Mouse (Mus musculus) midbrain, embryonic 16.5 days (tissue): ENCODE data around the gene Dcaf4. TPM values are rescaled to one million over a fixed set of nuclear protein-coding genes. Genes with fewer than 3 reads are reported as not detected.

Experiments
- ATAC-seq: fragments of 200-750 bp; cut with Nextera tagmentation; 2 replicates; pipeline ENCODE4 v1.8.0; 2017; ENCODE audit warnings: moderate TSS enrichment
- H3K27ac ChIP-seq: fragments of 300-500 bp; sonication (generic); 2 replicates; pipeline ENCODE4 v1.5.1; 2014; ENCODE audit warnings: mild to moderate bottlenecking, low read length, mixed read lengths
- H3K27me3 ChIP-seq: fragments of 300-500 bp; sonication (generic); 2 replicates; pipeline ENCODE4 v1.6.1; 2014; ENCODE audit warnings: low read depth, low read length, mixed read lengths; ENCODE audit not compliant: control insufficient read depth, insufficient read depth
- H3K36me3 ChIP-seq: fragments of 300-500 bp; sonication (generic); 2 replicates; pipeline ENCODE4 v1.6.1; 2014; ENCODE audit warnings: mild to moderate bottlenecking, low read length, moderate library complexity, mixed read lengths; ENCODE audit not compliant: control insufficient read depth, insufficient read depth
- H3K4me1 ChIP-seq: fragments of 300-500 bp; sonication (generic); 2 replicates; pipeline ENCODE4 v1.6.1; 2014; ENCODE audit warnings: mild to moderate bottlenecking, low read length, mixed read lengths; ENCODE audit not compliant: control insufficient read depth, insufficient read depth
- H3K4me2 ChIP-seq: fragments of 300-500 bp; sonication (generic); 2 replicates; pipeline ENCODE4 v1.6.1; 2014; ENCODE audit warnings: mild to moderate bottlenecking, low read length, mixed read lengths
- H3K4me3 ChIP-seq: fragments of 300-500 bp; sonication (generic); 2 replicates; pipeline ENCODE4 v1.5.1; 2014; ENCODE audit warnings: low read depth, mild to moderate bottlenecking, low read length, moderate library complexity, mixed read lengths
- H3K9ac ChIP-seq: fragments of 300-500 bp; sonication (generic); 2 replicates; pipeline ENCODE4 v1.6.1; 2014; ENCODE audit warnings: low read depth, low read length, mixed read lengths
- H3K9me3 ChIP-seq: fragments of 300-500 bp; sonication (generic); replicated peaks from 2 replicates; pipeline ENCODE4 v1.6.1; 2014; ENCODE audit warnings: mild to moderate bottlenecking, low read length, mixed read lengths; ENCODE audit not compliant: control insufficient read depth, poor library complexity, severe bottlenecking
- WGBS: fragments of 180-500 bp; shearing (Covaris S2); extraction: QIAGEN DNeasy Blood & Tissue Kit; methylation state at CpG from one replicate; pipeline ENCODE4 v1.1.7; 2014; 5-methylcytosine and 5-hydroxymethylcytosine counted together
- polyA plus RNA-seq: library from polyadenylated mRNA; unstranded; fragments of >200 nt; fragmentation: Nextera tagmentation; extraction: Ambion mirVana; gene quantifications from 2 replicates; pipeline ENCODE4 v1.2.1, GENCODE M21; 2015

Gene Dcaf4
- polyA plus RNA-seq, 1 experiment from 2014 or later = 50.3 TPM

GRCm38 (mm10) chr12:83484855-83485745 lies 35.2 kb upstream of the Dcaf4 start:
- Histone ChIP-seq H3K4me2 (peak overlapping the region; percentile 81), H3K36me3 (no peaks in the 10 kb centered on the region), H3K9me3 (no peaks in the 10 kb centered on the region; the same call in 1 of the 2 replicates), H3K4me3 (peak overlapping the region; percentile 77), H3K4me1 (peaks cover 23% of the 10 kb centered on the region), H3K27me3 (no peaks in the 10 kb centered on the region), H3K9ac (peak overlapping the region; percentile 82), H3K27ac (peak overlapping the region; percentile 69; the same call in 1 of the 2 replicates)
- WGBS = under 1% methylated on average over 24 of the region's 24 CpGs
- ATAC-seq = no peak

GRCm38 (mm10) chr12:83485911-83486670 lies 34.2 kb upstream of the Dcaf4 start:
- peak overlapping the region; percentile 82 for H3K9ac ChIP-seq
- no peaks in the 10 kb centered on the region for H3K27me3 ChIP-seq
- no peaks in the 10 kb centered on the region for H3K9me3 ChIP-seq
- peaks cover 23% of the 10 kb centered on the region for H3K4me1 ChIP-seq
- ATAC-seq = 0 out of 2 replicates have a peak, but pooled peaks have one; percentile 4
- H3K27ac ChIP-seq = peak overlapping the region; percentile 69
- WGBS = under 1% methylated on average over 53 of the region's 53 CpGs
- H3K4me3 ChIP-seq = peak overlapping the region; percentile 77
- peak overlapping the region; percentile 81 for H3K4me2 ChIP-seq
- H3K36me3 ChIP-seq = no peaks in the 10 kb centered on the region

- H3K4me1 ChIP-seq = peaks cover 23% of the 10 kb centered on the region
- WGBS = under 1% methylated on average over 72 of the region's 73 CpGs
- ATAC-seq = peak; percentile 74
These were observed 33.4 kb upstream of the Dcaf4 start for GRCm38 (mm10) chr12:83486671-83487461.

GRCm38 (mm10) chr12:83487476-83487991 lies 32.7 kb upstream of the Dcaf4 start, which contains the start of gene Dpf3:
Gene Dpf3, minus strand, starts transcription at chr12:83487716.
- Histone ChIP-seq H3K27ac (peak within 1 kb of the TSS; percentile 69), H3K4me1 (peaks cover 23% of the 10 kb centered on the region), H3K9ac (peak within 1 kb of the TSS; percentile 82), H3K27me3 (no peaks in the 10 kb centered on the region), H3K9me3 (0 out of 2 replicates have a peak, but pooled peaks cover 4% of the 10 kb centered on the region), H3K4me3 (peak within 1 kb of the TSS; percentile 77), H3K36me3 (no peaks in the 10 kb centered on the region), H3K4me2 (peak within 1 kb of the TSS; percentile 81)
- peak; percentile 94 for ATAC-seq
- under 1% methylated on average over 31 of the region's 31 CpGs for WGBS

More at GRCm38 (mm10) chr12:83486671-83487461, 33.4 kb upstream of the Dcaf4 start:
- no peaks in the 10 kb centered on the region for H3K36me3 ChIP-seq
- peak overlapping the region; percentile 82 for H3K9ac ChIP-seq
- H3K4me3 ChIP-seq = peak overlapping the region; percentile 77
- 0 out of 2 replicates have a peak, but pooled peaks cover 4% of the 10 kb centered on the region for H3K9me3 ChIP-seq
- peak overlapping the region; percentile 81 for H3K4me2 ChIP-seq
- H3K27ac ChIP-seq = peak overlapping the region; percentile 69
- no peaks in the 10 kb centered on the region for H3K27me3 ChIP-seq

GRCm38 (mm10) chr12:83488211-83488941 lies 31.9 kb upstream of the Dcaf4 start:
- no peak overlapping the region for H3K27ac ChIP-seq
- peak overlapping the region; percentile 77 for H3K4me3 ChIP-seq
- H3K9ac ChIP-seq = peak overlapping the region; percentile 44
- no peak for ATAC-seq
- no peaks in the 10 kb centered on the region for H3K36me3 ChIP-seq
- H3K4me1 ChIP-seq = peaks cover 23% of the 10 kb centered on the region
- under 1% methylated on average over 29 of the region's 29 CpGs for WGBS
- H3K9me3 ChIP-seq = 0 out of 2 replicates have a peak, but pooled peaks cover 4% of the 10 kb centered on the region
- H3K4me2 ChIP-seq = peak overlapping the region; percentile 81
- no peaks in the 10 kb centered on the region for H3K27me3 ChIP-seq

- WGBS = 30% methylated on average over 2 of the region's 2 CpGs
- no peak for ATAC-seq
These were observed 30.5 kb upstream of the Dcaf4 start for GRCm38 (mm10) chr12:83489748-83490147.

GRCm38 (mm10) chr12:83491609-83492008 lies 28.7 kb upstream of the Dcaf4 start:
- no peaks in the 10 kb centered on the region for H3K27me3 ChIP-seq
- ATAC-seq = no peak

More at GRCm38 (mm10) chr12:83489748-83490147, 30.5 kb upstream of the Dcaf4 start:
- Histone ChIP-seq H3K4me1 (peaks cover 19% of the 10 kb centered on the region), H3K9ac (no peak overlapping the region), H3K4me3 (no peak overlapping the region), H3K36me3 (no peaks in the 10 kb centered on the region), H3K9me3 (0 out of 2 replicates have a peak, but pooled peaks cover 4% of the 10 kb centered on the region), H3K4me2 (no peak overlapping the region), H3K27ac (no peak overlapping the region), H3K27me3 (no peaks in the 10 kb centered on the region)

More at GRCm38 (mm10) chr12:83491609-83492008, 28.7 kb upstream of the Dcaf4 start:
- Histone ChIP-seq H3K9ac (no peak overlapping the region), H3K27ac (no peak overlapping the region), H3K9me3 (0 out of 2 replicates have a peak, but pooled peaks cover 4% of the 10 kb centered on the region), H3K4me2 (no peak overlapping the region), H3K36me3 (no peaks in the 10 kb centered on the region), H3K4me1 (peaks cover 15% of the 10 kb centered on the region), H3K4me3 (no peak overlapping the region)
- WGBS = 34% methylated on average over 1 of the region's 1 CpGs
